Mouse (Mus musculus): ENCODE results near the gene E130208F15Rik. TPM values are rescaled to one million over a fixed set of nuclear protein-coding genes. Genes with fewer than 3 reads are reported as not detected.

Gene E130208F15Rik
- polyA plus RNA-seq, 1 experiment from 2014 or later: 0.23 TPM

DNA sequence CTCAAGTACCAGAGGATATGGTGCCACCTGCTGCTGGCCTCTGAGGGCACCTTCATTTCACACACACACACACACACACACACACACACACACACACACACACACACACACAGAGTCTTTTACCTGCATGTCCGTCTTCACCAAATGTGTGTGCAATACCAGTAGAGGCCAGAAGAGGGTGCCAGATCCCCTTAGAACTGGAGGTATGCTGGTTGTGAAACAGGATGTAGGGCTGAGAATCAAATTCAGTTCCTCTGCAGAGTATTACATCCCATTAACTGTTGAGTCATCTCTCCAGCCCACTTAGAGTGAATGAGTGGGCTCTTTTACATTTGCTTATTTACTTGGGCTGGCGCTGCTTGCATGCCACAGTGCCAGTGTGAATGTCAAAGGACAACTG lies 3.8 kb downstream of the E130208F15Rik start:
- H3K36me3 ChIP-seq (replicated peaks): no peaks in the 10 kb centered on the region
- H3K9ac ChIP-seq: no peak overlapping the region
- no peak for ATAC-seq (replicated peaks)
- H3K27me3 ChIP-seq (replicated peaks): 0 out of 2 replicates have a peak, but pooled peaks cover 6% of the 10 kb centered on the region
- no peaks in the 10 kb centered on the region for H3K9me3 ChIP-seq
- H3K27ac ChIP-seq: no peak overlapping the region
- peaks cover 19% of the 10 kb centered on the region for H3K4me1 ChIP-seq
- H3K4me3 ChIP-seq: no peak overlapping the region
- H3K4me2 ChIP-seq: no peak overlapping the region
- WGBS: 42% methylated on average over 2 of the region's 2 CpGs

DNA sequence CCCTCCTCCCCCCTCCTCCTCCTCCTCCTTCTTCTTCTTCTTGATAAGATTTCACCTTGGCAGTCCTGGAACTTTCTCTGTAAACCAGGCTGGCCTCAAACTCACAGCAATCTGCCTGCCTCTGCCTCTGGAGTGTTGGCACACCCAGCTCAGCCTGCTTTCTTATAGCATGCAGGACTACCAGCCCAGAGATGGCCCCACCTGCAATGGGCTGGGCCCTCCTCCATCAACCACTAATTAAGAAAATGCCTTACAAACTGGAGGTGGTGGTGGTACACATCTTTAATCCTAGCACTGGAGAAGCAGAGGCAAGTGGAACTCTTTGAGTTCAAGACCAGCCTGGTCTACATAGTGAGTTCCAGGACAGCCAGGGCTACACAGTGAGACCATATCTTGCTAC lies 4.9 kb downstream of the E130208F15Rik start:
- no peak overlapping the region for H3K9ac ChIP-seq
- H3K27me3 ChIP-seq (replicated peaks): 0 out of 2 replicates have a peak, but pooled peaks cover 6% of the 10 kb centered on the region
- H3K27ac ChIP-seq: no peak overlapping the region
- no peak overlapping the region for H3K4me3 ChIP-seq
- no peaks in the 10 kb centered on the region for H3K9me3 ChIP-seq
- H3K4me1 ChIP-seq: peaks cover 12% of the 10 kb centered on the region
- no peak overlapping the region for H3K4me2 ChIP-seq
- no peak for ATAC-seq (replicated peaks)
- no peaks in the 10 kb centered on the region for H3K36me3 ChIP-seq (replicated peaks)

DNA sequence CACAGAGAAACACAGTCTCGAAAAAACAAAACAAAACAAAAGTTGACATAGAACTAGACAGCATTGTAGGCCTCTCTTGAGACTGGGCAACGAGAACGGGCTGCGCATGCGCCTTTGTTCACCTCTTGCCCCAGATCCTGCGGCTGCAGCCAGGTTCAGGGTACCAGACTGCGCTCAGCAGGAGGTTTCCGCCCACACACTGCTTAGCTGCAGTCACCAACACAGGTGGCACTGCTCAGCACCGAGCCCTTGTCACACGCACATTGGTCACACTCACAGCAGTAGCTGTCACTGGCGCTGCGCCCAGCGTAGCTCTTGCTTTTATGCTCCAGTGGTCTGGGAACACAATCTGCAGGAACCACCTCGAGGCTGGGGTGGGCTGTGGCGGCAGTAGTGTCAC lies 5.6 kb downstream of the E130208F15Rik start:
- no peak overlapping the region for H3K9ac ChIP-seq
- no peak for ATAC-seq (replicated peaks)
- peaks cover 17% of the 10 kb centered on the region for H3K4me1 ChIP-seq
- no peak overlapping the region for H3K4me2 ChIP-seq
- H3K27ac ChIP-seq: no peak overlapping the region
- H3K9me3 ChIP-seq: no peaks in the 10 kb centered on the region
- 55% methylated on average over 15 of the region's 15 CpGs for WGBS
- 0 out of 2 replicates have a peak, but pooled peaks cover 6% of the 10 kb centered on the region for H3K27me3 ChIP-seq (replicated peaks)
- no peak overlapping the region for H3K4me3 ChIP-seq
- no peaks in the 10 kb centered on the region for H3K36me3 ChIP-seq (replicated peaks)

DNA sequence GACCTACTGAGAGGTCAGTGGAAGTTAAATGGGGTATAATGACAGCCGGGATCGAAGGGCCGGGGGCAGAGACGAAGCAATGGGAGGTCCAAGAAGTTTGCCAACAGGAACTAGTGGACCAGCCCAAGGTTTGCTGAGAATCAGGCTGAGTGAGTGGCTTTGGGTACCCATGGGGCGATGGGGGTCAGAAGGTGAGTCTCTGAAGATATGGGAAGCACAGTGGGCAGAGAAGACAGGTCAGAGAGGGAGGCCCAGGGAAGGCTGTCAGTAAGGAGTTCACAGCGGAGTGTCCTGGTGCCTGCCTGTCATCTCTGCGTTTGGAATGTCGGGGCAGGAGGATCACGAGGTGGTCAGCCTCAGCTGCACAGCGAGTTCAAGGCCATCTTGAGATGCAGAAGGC lies 6.8 kb downstream of the E130208F15Rik start:
- no peak for ATAC-seq (replicated peaks)
- no peak overlapping the region for H3K4me3 ChIP-seq
- 60% methylated on average over 10 of the region's 10 CpGs for WGBS
- no peak overlapping the region for H3K9ac ChIP-seq
- H3K9me3 ChIP-seq: no peaks in the 10 kb centered on the region
- H3K27ac ChIP-seq: no peak overlapping the region
- H3K27me3 ChIP-seq (replicated peaks): 0 out of 2 replicates have a peak, but pooled peaks cover 6% of the 10 kb centered on the region
- no peak overlapping the region for H3K4me2 ChIP-seq
- H3K4me1 ChIP-seq: peaks cover 16% of the 10 kb centered on the region
- H3K36me3 ChIP-seq (replicated peaks): no peaks in the 10 kb centered on the region

DNA sequence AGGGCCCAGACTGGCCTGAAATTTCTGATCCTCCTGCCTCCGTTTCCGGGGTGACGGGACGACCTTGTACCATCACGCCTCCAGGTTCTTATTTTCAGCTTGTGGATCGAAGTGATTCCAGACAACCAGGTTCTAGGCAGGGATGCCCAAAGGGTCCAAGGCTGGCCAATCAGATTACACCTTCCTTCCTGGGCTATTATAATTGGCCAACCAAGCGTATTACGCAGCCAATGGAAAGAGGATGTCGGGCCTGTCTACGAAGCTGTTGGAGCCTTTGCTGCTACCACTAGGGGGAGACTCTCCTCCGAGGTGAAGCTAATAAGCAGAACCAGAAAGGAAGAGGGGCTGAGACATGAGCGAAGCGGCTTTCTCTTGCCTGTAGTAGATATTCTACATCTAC lies 10.3 kb downstream of the E130208F15Rik start:
- Histone ChIP-seq H3K27me3 (replicated peaks) (peaks cover 11% of the 10 kb centered on the region; the same call in 1 of the 2 replicates), H3K27ac (peak overlapping the region; percentile 65; the same call in 1 of the 2 replicates), H3K4me2 (peak overlapping the region; percentile 56), H3K4me3 (peak overlapping the region; percentile 31), H3K9ac (peak overlapping the region; percentile 16; the same call in 1 of the 2 replicates), H3K36me3 (replicated peaks) (no peaks in the 10 kb centered on the region), H3K9me3 (no peaks in the 10 kb centered on the region), H3K4me1 (peaks cover 22% of the 10 kb centered on the region)
- WGBS: 3% methylated on average over 13 of the region's 13 CpGs
- peak; percentile 93 for ATAC-seq (replicated peaks)

DNA sequence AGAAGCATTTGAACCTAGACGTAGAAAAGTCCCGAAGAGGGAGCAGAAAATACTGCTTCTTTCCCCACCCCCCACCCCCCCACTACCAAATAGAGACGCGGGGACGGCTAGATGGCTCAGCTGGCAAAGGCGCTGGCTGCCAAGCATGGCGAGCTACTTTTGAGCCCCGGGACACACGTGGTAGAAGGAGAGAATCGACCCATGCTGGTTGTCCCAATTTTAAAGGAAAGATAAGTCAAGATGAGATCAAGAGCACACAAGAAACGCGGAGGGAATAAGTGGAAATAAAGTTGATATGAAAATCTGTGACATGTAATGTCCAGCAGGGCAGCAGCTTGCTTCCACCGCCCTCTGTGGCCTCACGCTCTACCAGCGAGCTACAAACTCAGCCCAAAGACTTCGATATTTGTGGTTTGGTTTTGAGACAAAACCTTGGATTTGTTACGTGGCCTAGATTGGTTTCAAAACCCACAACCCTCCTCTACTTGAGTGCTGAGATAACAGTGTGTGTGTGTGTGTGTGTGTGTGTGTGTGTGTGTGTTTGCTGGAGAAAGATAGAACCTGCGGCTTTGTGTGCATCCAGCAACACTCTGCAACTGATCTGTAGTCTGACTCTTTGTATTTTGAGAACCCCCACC lies 11.2 kb downstream of the E130208F15Rik start:
- Histone ChIP-seq H3K9ac (no peak overlapping the region), H3K27ac (no peak overlapping the region), H3K9me3 (no peaks in the 10 kb centered on the region), H3K27me3 (replicated peaks) (peaks cover 11% of the 10 kb centered on the region; the same call in 1 of the 2 replicates), H3K36me3 (replicated peaks) (no peaks in the 10 kb centered on the region), H3K4me2 (peak overlapping the region; percentile 56), H3K4me1 (peaks cover 22% of the 10 kb centered on the region), H3K4me3 (peak overlapping the region; percentile 31)
- WGBS: 63% methylated on average over 18 of the region's 18 CpGs
- ATAC-seq (replicated peaks): no peak

DNA sequence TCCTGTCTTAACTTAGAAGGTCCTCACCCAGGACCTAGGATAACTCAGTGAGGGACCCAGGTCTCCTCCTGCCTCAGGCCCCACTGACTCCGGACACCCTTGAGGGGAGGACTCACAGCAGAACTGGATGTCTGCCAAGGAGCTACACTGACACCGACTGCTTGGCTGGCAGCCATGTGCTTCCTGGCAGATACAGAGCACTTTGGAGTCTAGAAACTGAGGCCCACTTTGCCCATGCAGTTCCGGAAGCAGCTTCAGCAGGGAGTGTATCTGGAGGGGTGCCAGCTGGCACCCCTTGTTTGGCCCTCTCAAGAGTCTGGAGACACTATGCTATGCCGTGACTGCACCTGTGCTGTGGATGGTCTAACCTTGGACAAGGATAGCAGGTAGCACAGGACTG lies 11.9 kb downstream of the E130208F15Rik start:
- no peak for ATAC-seq (replicated peaks)
- WGBS: 37% methylated on average over 4 of the region's 4 CpGs
- H3K27me3 ChIP-seq (replicated peaks): peaks cover 11% of the 10 kb centered on the region; the same call in 1 of the 2 replicates
- H3K36me3 ChIP-seq (replicated peaks): no peaks in the 10 kb centered on the region
- no peak overlapping the region for H3K4me2 ChIP-seq
- no peaks in the 10 kb centered on the region for H3K9me3 ChIP-seq
- H3K9ac ChIP-seq: no peak overlapping the region
- H3K4me3 ChIP-seq: no peak overlapping the region
- no peak overlapping the region for H3K27ac ChIP-seq
- peaks cover 22% of the 10 kb centered on the region for H3K4me1 ChIP-seq

DNA sequence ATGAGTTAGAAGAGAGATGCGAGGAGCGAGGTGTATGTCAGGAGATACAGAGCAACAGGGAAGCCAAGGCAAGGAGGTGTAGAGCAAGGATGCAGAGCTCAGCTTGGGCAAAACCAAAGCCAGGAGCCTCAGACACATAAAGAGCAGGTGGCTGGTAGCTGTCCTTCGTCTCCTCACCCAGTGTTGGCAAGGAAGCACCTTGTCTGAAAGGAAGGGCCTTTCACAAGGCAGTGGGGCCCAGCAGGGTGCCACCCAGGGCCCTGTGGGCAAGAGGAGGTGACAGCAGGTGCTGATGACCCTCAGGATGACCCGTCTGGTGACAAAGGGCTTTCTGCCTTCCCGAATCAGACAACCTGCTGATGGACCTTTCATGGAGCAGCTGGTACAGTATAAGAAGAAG lies 13.0 kb downstream of the E130208F15Rik start:
- H3K27ac ChIP-seq: no peak overlapping the region
- H3K9ac ChIP-seq: no peak overlapping the region
- peaks cover 22% of the 10 kb centered on the region for H3K4me1 ChIP-seq
- no peaks in the 10 kb centered on the region for H3K9me3 ChIP-seq
- ATAC-seq (replicated peaks): no peak
- WGBS: 66% methylated on average over 5 of the region's 5 CpGs
- no peak overlapping the region for H3K4me3 ChIP-seq
- no peaks in the 10 kb centered on the region for H3K36me3 ChIP-seq (replicated peaks)
- H3K27me3 ChIP-seq (replicated peaks): peaks cover 11% of the 10 kb centered on the region; the same call in 1 of the 2 replicates
- no peak overlapping the region for H3K4me2 ChIP-seq

DNA sequence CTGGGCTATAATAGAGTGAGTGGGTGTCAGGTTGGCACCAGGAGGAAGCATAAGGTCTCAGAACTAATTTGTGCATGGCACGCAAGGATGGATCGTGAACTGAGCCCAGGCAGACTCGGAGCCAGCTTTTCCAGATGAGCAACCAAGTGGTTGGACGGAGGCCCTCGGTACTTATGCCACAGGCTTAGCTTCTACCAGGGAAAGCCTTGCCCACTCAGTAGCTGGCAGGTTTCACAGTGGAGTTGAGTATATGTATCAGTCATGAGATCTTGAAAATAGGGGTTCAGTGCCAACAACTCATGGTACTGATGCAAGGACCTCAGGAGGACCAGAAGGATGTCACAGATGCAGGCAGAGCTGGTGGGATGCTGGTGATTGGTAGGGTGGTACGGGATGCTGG lies 14.1 kb downstream of the E130208F15Rik start:
- Histone ChIP-seq H3K4me1 (peaks cover 22% of the 10 kb centered on the region), H3K36me3 (replicated peaks) (no peaks in the 10 kb centered on the region), H3K9ac (no peak overlapping the region), H3K27me3 (replicated peaks) (peaks cover 11% of the 10 kb centered on the region; the same call in 1 of the 2 replicates), H3K27ac (no peak overlapping the region), H3K4me2 (no peak overlapping the region), H3K9me3 (no peaks in the 10 kb centered on the region), H3K4me3 (no peak overlapping the region)
- no peak for ATAC-seq (replicated peaks)
- WGBS: 77% methylated on average over 6 of the region's 6 CpGs

DNA sequence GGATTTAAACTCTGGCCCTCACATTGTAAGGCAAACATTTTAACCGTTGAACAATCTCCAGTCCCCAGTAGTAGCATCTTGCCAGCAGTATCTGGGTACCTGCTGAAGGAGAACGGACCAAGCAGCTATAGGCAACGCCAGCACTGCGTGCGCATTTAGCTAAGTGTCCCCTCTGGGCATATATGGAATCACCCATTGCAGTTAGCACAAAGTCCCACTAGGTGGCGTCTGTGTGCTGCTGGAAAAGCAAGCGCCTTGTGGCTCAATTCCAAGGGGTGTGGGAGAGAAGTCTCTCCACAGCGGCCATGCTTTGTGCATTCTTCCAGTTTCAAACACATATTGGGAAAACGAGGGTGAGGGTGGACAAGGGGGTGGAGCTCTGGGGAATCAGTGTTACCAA lies 14.8 kb downstream of the E130208F15Rik start:
- Histone ChIP-seq H3K9ac (no peak overlapping the region), H3K27ac (no peak overlapping the region), H3K4me3 (no peak overlapping the region), H3K9me3 (no peaks in the 10 kb centered on the region), H3K4me1 (peaks cover 19% of the 10 kb centered on the region), H3K4me2 (peak overlapping the region; percentile 22; the same call in 1 of the 2 replicates), H3K27me3 (replicated peaks) (peaks cover 11% of the 10 kb centered on the region; the same call in 1 of the 2 replicates), H3K36me3 (replicated peaks) (no peaks in the 10 kb centered on the region)
- WGBS: 1% methylated on average over 9 of the region's 9 CpGs
- peak; percentile 21; the same call in 1 of the 2 replicates for ATAC-seq (replicated peaks)

DNA sequence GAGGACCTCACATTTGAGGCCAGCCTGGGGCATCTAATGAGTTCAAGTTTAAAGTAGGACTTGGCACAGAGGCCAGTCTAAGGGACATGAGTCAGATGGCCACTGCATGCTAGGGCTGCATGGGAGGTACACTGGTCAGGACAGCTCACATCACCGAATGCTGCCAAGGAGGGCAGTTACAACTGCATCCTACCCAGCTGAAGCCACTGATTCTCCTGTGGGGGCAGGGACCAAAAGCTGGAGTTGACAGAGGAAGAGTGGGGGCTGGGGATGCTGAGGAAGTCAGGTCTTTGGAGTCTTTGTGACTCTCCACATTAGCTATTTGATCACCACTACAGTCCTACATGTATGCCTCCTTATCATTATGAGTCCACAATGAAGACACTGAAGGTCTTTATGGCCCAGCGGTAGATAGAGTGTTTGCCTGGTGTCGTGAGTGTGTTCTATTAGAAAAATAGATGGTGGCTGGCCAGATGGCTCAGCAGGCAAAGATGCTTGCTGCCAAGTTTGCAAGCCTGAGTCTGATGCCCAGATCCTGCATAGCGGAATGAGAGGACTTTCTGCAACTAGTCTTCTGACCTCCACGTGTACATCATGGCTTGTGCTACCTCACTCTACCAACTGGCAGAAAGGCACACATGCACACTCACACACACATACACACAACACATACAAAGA lies 18.0 kb downstream of the E130208F15Rik start:
- Histone ChIP-seq H3K27ac (no peak overlapping the region), H3K9ac (no peak overlapping the region), H3K27me3 (replicated peaks) (peaks cover 22% of the 10 kb centered on the region), H3K9me3 (no peaks in the 10 kb centered on the region), H3K4me3 (no peak overlapping the region), H3K4me2 (no peak overlapping the region), H3K36me3 (replicated peaks) (no peaks in the 10 kb centered on the region), H3K4me1 (peaks cover 7% of the 10 kb centered on the region; the same call in 1 of the 2 replicates)
- ATAC-seq (replicated peaks): no peak
- 74% methylated on average over 5 of the region's 5 CpGs for WGBS

DNA sequence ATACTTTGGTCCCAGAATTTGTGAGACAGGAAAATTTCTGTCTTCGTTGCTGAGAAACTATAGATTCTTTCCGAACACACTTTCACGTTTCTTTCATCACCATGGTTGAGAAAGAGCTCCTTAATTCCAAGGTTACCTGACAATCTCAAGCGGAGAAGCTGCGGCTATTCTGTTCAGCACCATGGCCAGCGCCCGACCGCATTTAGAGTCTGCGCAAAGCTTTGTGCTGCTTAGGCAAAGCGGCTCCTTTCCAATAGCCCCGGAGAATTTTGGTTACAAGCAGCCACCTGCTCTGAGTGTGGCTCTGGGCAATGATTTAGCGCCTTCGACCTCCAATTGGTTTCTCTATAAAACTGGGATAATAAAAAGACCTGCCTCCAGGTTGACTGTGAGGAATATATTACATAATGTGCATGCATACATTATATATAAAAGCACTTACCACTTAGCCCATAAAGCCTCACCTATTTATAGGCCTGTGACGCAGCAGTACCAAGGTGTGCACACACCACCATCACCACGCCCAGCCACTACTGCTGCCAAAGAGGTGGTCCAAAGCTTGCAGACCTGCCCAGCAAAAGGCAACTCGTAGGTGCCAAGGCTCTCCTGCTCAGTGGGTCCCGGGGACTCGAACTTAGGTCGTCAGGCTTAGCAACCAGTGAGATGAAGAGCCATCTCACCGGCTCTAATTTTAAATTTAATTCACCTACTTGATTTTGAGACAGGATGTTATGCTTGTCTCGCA lies 25.3 kb downstream of the E130208F15Rik start:
- no peak for ATAC-seq (replicated peaks)
- no peak overlapping the region for H3K9ac ChIP-seq
- no peak overlapping the region for H3K27ac ChIP-seq
- H3K27me3 ChIP-seq (replicated peaks): peaks cover 44% of the 10 kb centered on the region
- 30% methylated on average over 21 of the region's 21 CpGs for WGBS
- no peaks in the 10 kb centered on the region for H3K9me3 ChIP-seq
- peaks cover 9% of the 10 kb centered on the region; the same call in 1 of the 2 replicates for H3K4me1 ChIP-seq
- H3K4me3 ChIP-seq: no peak overlapping the region
- no peaks in the 10 kb centered on the region for H3K36me3 ChIP-seq (replicated peaks)
- H3K4me2 ChIP-seq: no peak overlapping the region
